20 mouse cellular contexts compared by ENCODE assay signal in the genomic region with DNA sequence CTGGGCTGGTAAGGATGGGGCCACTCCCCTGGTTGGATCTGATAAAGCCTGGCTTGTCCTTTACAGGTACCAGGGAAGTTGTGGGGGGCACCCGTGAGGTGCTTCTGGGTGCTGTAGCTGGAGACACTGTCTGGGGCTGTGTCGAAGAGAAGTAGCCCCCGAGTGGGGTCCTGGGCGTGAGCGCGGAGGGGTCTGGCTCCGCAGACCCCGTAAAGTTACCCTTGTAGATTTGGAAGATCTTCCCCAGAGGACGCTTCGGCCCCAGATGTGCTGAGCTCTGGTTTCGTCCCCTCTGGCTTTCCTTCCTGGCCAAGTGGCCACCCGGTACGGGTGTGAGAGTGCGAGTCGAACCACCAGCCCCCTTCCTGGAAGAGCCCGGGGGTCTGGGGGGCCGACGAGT. TPM values are rescaled to one million over a fixed set of nuclear protein-coding genes. Genes with fewer than 3 reads are reported as not detected.
A peak's percentile ranks its signal among the peaks of the same experiment; 100 is the strongest.
DNase-seq lines count a peak whose midpoint lies in the region; ATAC-seq and TF ChIP-seq lines count a peak whose summit lies in the region.
"Had no signal": no experiment of that assay in that cellular context is flagged by ENCODE, and none has a peak within 500 bp of the region (broad histone marks: within the 10 kb centered on the region; RNA-seq: fewer than 3 reads in every experiment).

No protein-coding gene starts in this region.

- peaks cover 3% of the 10 kb centered on the region for H3K36me3 ChIP-seq in forebrain, embryonic 15.5 days
- H3K36me3 ChIP-seq in forebrain, embryonic 12.5 days (replicated peaks), result 0 out of 2 replicates have a peak, but pooled peaks cover 6% of the 10 kb centered on the region
- no peaks in the 10 kb centered on the region for H3K36me3 ChIP-seq in liver, embryonic 12.5 days
- H3K36me3 ChIP-seq in liver, embryonic 11.5 days (ENCODE audit: control insufficient read depth, insufficient read depth, low read length), result no peaks in the 10 kb centered on the region
- H3K36me3 ChIP-seq in limb, embryonic 10.5 days, result 0 out of 2 replicates have a peak, but pooled peaks cover 3% of the 10 kb centered on the region
- H3K36me3 ChIP-seq: embryonic facial prominence, embryonic 15.5 days; heart, embryonic 15.5 days had no signal

- no peaks in the 10 kb centered on the region for H3K9me3 ChIP-seq in forebrain, embryonic 15.5 days
- no peaks in the 10 kb centered on the region for H3K9me3 ChIP-seq in forebrain, embryonic 12.5 days
- H3K9me3 ChIP-seq in liver, embryonic 12.5 days (replicated peaks), result no peaks in the 10 kb centered on the region
- H3K9me3 ChIP-seq in liver, embryonic 11.5 days (ENCODE audit: control insufficient read depth, low read length), result no peaks in the 10 kb centered on the region; the same call in 1 of the 2 replicates
- no peaks in the 10 kb centered on the region for H3K9me3 ChIP-seq in limb, embryonic 10.5 days (replicated peaks)
- H3K9me3 ChIP-seq: embryonic facial prominence, embryonic 15.5 days; heart, embryonic 15.5 days had no signal

- no peak overlapping the region for H3K4me2 ChIP-seq in forebrain, embryonic 15.5 days (replicated peaks)
- no peak overlapping the region for H3K4me2 ChIP-seq in forebrain, embryonic 12.5 days
- no peak overlapping the region for H3K4me2 ChIP-seq in liver, embryonic 12.5 days
- no peak overlapping the region for H3K4me2 ChIP-seq in liver, embryonic 11.5 days
- H3K4me2 ChIP-seq: embryonic facial prominence, embryonic 15.5 days; heart, embryonic 15.5 days had no signal

- no peak for TF ChIP-seq CTCF in cerebellum, adult 2 months (IDR thresholded peaks at IDR 0.05; ENCODE audit: borderline replicate concordance, insufficient read depth, low read depth, low read length)

- ATAC-seq in cerebellum, adult (ENCODE audit: insufficient number of reproducible peaks, low FRiP score, low TSS enrichment), result no peak
- ATAC-seq in forebrain, embryonic 15.5 days (replicated peaks), result no peak
- ATAC-seq in forebrain, embryonic 12.5 days (ENCODE audit: low FRiP score), result no peak
- ATAC-seq in liver, embryonic 12.5 days, result 0 out of 2 replicates have a peak, but pooled peaks have one; percentile 11
- ATAC-seq in liver, embryonic 11.5 days (replicated peaks; ENCODE audit: low FRiP score), result no peak
- ATAC-seq: activated CD4-positive, CD25-positive, alpha-beta regulatory T cell, adult 4 months; hindbrain, embryonic 16.5 days; inflammation-experienced regulatory T-cells, adult 6 months; intestine, postnatal 0 days; Patski had no signal

- no peak overlapping the region for H3K4me3 ChIP-seq in cerebellum, adult 2 months (replicated peaks; ENCODE audit: insufficient read depth, low read depth, low read length)
- H3K4me3 ChIP-seq in forebrain, embryonic 15.5 days, result no peak overlapping the region
- no peak overlapping the region for H3K4me3 ChIP-seq in forebrain, embryonic 12.5 days (replicated peaks)
- no peak overlapping the region for H3K4me3 ChIP-seq in liver, embryonic 12.5 days
- H3K4me3 ChIP-seq in liver, embryonic 11.5 days (ENCODE audit: low read depth, low read length), result no peak overlapping the region
- H3K4me3 ChIP-seq in limb, embryonic 10.5 days, result no peak overlapping the region
- H3K4me3 ChIP-seq: embryonic facial prominence, embryonic 15.5 days; erythroblast, embryonic 14.5 days; gastrocnemius, adult 2 months; heart, embryonic 15.5 days had no signal

- WGBS in cerebellum, adult 2 months, result 78% methylated on average over 18 of the region's 18 CpGs
- WGBS in forebrain, embryonic 15.5 days, result 94% methylated on average over 18 of the region's 18 CpGs
- WGBS in forebrain, embryonic 12.5 days, result 95% methylated on average over 18 of the region's 18 CpGs
- 81% methylated on average over 18 of the region's 18 CpGs for WGBS in liver, embryonic 12.5 days (ENCODE audit: insufficient replicate concordance)
- 87% methylated on average over 18 of the region's 18 CpGs for WGBS in liver, embryonic 11.5 days
- WGBS in limb, embryonic 10.5 days, result 93% methylated on average over 18 of the region's 18 CpGs

- no peaks in the 10 kb centered on the region for H3K27me3 ChIP-seq in cerebellum, adult 2 months (ENCODE audit: control insufficient read depth, insufficient read depth, low read length)
- no peaks in the 10 kb centered on the region for H3K27me3 ChIP-seq in forebrain, embryonic 15.5 days
- peaks cover 8% of the 10 kb centered on the region; the same call in 1 of the 2 replicates for H3K27me3 ChIP-seq in forebrain, embryonic 12.5 days
- H3K27me3 ChIP-seq in liver, embryonic 12.5 days (replicated peaks), result no peaks in the 10 kb centered on the region
- no peaks in the 10 kb centered on the region for H3K27me3 ChIP-seq in liver, embryonic 11.5 days (replicated peaks; ENCODE audit: control insufficient read depth, insufficient read depth, low read length)
- no peaks in the 10 kb centered on the region for H3K27me3 ChIP-seq in limb, embryonic 10.5 days (ENCODE audit: low read depth, poor library complexity, severe bottlenecking)
- H3K27me3 ChIP-seq: embryonic facial prominence, embryonic 15.5 days; heart, embryonic 15.5 days had no signal

- H3K9ac ChIP-seq in forebrain, embryonic 15.5 days (replicated peaks), result no peak overlapping the region
- no peak overlapping the region for H3K9ac ChIP-seq in forebrain, embryonic 12.5 days
- no peak overlapping the region for H3K9ac ChIP-seq in liver, embryonic 12.5 days
- H3K9ac ChIP-seq in liver, embryonic 11.5 days (ENCODE audit: low read depth, low read length), result no peak overlapping the region
- H3K9ac ChIP-seq: embryonic facial prominence, embryonic 15.5 days; heart, embryonic 15.5 days had no signal

- no peak for TF ChIP-seq POLR2A in cerebellum, adult 2 months (IDR thresholded peaks at IDR 0.05; ENCODE audit: borderline replicate concordance, insufficient read depth, low read length)

- DNase-seq in cerebellum, adult 2 months, result no peak
- DNase-seq in liver, embryonic 11.5 days (ENCODE audit: low spot score), result no peak
- no peak for DNase-seq in limb, embryonic 10.5 days (ENCODE audit: low spot score)
- DNase-seq in ovary, postnatal 36 days (ENCODE audit: low spot score), result no peak
- DNase-seq: adrenal gland, postnatal 14 days; gastrocnemius, adult 2 months; gastrocnemius, postnatal 25 days; kidney, adult 8-10 months had no signal

- peaks cover 59% of the 10 kb centered on the region for H3K4me1 ChIP-seq in cerebellum, adult 2 months (ENCODE audit: control insufficient read depth, insufficient read depth, low read length)
- H3K4me1 ChIP-seq in forebrain, embryonic 15.5 days, result peaks cover 50% of the 10 kb centered on the region
- peaks cover 38% of the 10 kb centered on the region for H3K4me1 ChIP-seq in forebrain, embryonic 12.5 days
- peaks cover 15% of the 10 kb centered on the region for H3K4me1 ChIP-seq in liver, embryonic 12.5 days
- H3K4me1 ChIP-seq in liver, embryonic 11.5 days (replicated peaks; ENCODE audit: control insufficient read depth, insufficient read depth, low read length), result 0 out of 2 replicates have a peak, but pooled peaks cover 5% of the 10 kb centered on the region
- peaks cover 42% of the 10 kb centered on the region for H3K4me1 ChIP-seq in limb, embryonic 10.5 days

- H3K27ac ChIP-seq in cerebellum, adult 2 months (ENCODE audit: insufficient read depth, low read length), result peak overlapping the region; percentile 3; the same call in 1 of the 2 replicates
- H3K27ac ChIP-seq in forebrain, embryonic 15.5 days (replicated peaks), result peak overlapping the region; percentile 6; the same call in 1 of the 2 replicates
- no peak overlapping the region for H3K27ac ChIP-seq in forebrain, embryonic 12.5 days
- no peak overlapping the region for H3K27ac ChIP-seq in liver, embryonic 12.5 days
- no peak overlapping the region for H3K27ac ChIP-seq in liver, embryonic 11.5 days (ENCODE audit: low read depth, low read length)
- peak overlapping the region; percentile 67 for H3K27ac ChIP-seq in limb, embryonic 10.5 days
- H3K27ac ChIP-seq: embryonic facial prominence, embryonic 15.5 days; gastrocnemius, adult 2 months; heart, embryonic 15.5 days had no signal

RNA-seq across cellular contexts. Expression of gene Bfsp2, which starts 19.1 kb away (rescaled TPM):
- polyA plus RNA-seq in cerebellum, adult 2 months (2012; rRNA removed), result 7.6 and 9.2 TPM in 2 replicates
- polyA plus RNA-seq in forebrain, embryonic 15.5 days (2015; fragmentation: Nextera tagmentation; extraction: Ambion mirVana), result 2.0 and 2.3 TPM in 2 replicates
- 2.7 and 3.0 TPM in 2 replicates for polyA plus RNA-seq in forebrain, embryonic 12.5 days (2016; fragmentation: Nextera tagmentation; extraction: Ambion mirVana)
- 0.41 and 0.62 TPM in 2 replicates for polyA plus RNA-seq in liver, embryonic 12.5 days (2016; fragmentation: Nextera tagmentation; extraction: Ambion mirVana)
- polyA plus RNA-seq in liver, embryonic 11.5 days (2014; fragmentation: Nextera tagmentation; extraction: Ambion mirVana), result 0.42 and 0.55 TPM in 2 replicates
- polyA plus RNA-seq in limb, embryonic 10.5 days (2016; fragmentation: Nextera tagmentation; extraction: Ambion mirVana), result 0.23 and 1.0 TPM in 2 replicates
- polyA plus RNA-seq: Patski had no signal

Comparison
In these comparisons a context has a peak if more than half of its experiments do, and no peak if none do; other contexts are left out.
1. H3K27ac ChIP-seq: peak in cerebellum, adult 2 months (single experiment), forebrain, embryonic 15.5 days (single experiment) and limb, embryonic 10.5 days (single experiment); none in forebrain, embryonic 12.5 days (single experiment), liver, embryonic 12.5 days (single experiment) and liver, embryonic 11.5 days (single experiment).